Mouse (Mus musculus): ENCODE measurements at regions not wholly inside any gene's neighbourhood (a gene's known extent, or its start where the extent isn't known, plus 50 kb on each side); places are given as distances from the start of the nearest gene placed in this dataset.
A peak's percentile ranks its signal among the peaks of the same experiment; 100 is the strongest.
"Not testable (repeated sequence)": the region's sequence is repeated elsewhere in the genome, so short reads cannot be mapped to it uniquely, and the experiment has no call there.

- not testable (repeated sequence) for DNase-seq
These were observed 415.1 kb downstream of the Sis start for GRCm38 (mm10) chr3:72552597-72552996.

DNA sequence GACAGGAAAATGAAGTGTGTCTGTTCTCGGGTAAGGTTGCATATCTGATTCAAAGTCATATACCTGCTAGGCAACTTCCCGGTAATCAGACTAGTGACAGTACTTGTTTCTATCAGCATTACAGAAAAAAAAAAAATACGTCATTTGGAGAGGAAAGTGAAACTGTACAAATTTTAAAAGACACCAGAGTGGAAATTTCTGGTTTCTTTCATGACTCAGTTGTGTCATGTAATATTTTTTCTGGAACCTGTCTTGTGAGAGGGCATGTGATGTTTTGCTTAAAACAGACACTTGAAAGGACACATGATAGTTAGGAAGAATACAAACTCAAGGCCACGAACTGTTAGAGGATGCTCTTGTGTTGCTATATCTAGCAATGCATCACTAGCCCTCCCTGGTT lies 433.7 kb downstream of the Sis start:
- no peak for DNase-seq

- not testable (repeated sequence) for DNase-seq
These were observed 441.9 kb downstream of the Sis start for GRCm38 (mm10) chr3:72525771-72526170.

- not testable (repeated sequence) for DNase-seq
These were observed 449.8 kb downstream of the Sis start for GRCm38 (mm10) chr3:72517846-72518245.

DNA sequence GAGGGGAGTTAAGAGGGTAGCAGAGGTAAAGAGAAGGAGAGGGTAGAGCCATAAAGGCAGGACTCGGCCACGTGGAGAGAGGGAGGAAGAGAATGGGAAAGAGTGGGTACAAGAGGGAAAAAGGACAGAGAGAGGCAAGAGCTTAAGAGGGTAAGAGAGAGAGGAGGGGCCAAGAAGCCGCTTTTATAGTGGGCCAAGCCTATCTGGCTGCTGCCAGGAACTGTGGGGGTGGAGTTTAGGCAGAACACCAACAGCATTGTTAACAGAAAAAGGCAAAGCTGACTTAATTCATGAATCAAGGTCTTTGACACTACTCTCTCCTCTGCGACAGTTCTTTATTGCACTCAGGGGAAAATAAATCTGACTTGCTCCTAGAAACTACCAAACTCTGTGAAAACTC lies 463.4 kb downstream of the Sis start:
- no peak for DNase-seq

DNA sequence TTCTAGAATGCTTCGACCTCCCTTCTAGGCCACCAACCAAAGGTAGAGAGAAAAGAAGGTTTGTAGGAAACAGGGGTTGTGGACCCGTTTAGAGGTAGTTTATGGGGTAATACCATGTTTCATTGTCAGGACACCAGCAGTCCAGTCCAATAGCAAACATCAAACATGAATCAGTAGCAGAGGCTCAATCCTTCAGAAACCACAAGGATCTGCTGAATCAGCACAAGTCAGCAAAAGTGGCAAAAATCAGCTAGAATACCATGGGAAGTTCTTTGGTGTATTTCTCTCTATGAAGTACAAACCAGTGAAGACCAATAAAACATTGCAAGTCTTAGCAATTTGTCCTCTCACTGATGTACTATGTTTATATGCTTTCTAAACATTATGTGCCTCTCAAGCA lies 465.9 kb downstream of the Sis start:
- no peak for DNase-seq

DNA sequence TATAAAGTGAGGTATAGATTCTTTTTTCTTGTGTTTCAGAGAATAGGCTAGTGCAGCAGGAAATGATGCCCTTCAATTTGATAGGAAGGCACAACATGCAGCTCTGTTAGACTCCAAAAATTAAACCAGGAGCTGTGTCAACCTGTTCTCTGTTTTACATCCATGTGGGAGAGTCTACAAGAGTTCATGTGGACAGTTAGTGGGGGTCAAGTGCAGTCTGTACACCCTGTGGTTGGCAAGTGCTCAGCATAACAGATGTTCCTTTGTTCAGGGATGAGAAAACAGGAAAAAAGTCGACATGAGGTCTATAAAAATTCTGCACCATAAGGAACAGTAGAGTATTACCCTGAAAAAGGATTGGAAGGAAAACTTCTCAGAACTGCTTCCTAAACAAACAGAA lies 512.3 kb downstream of the Sis start:
- peak; percentile 18 to 27 for DNase-seq

Measured in cerebellum, adult 18-20 months (tissue).